Mouse (Mus musculus): ENCODE measurements around the gene Psen1. TPM values are rescaled to one million over a fixed set of nuclear protein-coding genes. Genes with fewer than 3 reads are reported as not detected.

Psen1 gene
- polyA plus RNA-seq, 1 experiment from 2014 or later = 59.9 TPM

DNA sequence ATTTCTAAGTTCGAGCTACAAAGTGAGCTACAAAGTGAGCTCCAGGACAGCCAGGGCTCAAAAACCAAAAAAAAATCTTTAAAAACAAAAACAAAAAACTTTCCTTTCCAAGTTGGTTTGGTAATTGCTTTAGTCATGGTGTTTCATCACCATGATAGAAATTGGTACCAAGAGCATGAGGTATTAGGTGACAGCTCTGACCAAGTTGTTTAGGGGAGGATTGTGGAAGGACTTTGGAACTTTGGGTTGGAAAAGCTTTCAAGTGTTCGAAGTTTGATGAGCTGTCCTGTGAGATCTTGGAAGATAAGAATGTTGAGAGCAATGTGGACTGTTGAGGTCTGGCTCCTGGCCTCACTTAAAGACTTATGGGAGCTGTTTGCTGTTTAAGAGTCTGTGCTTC, 72.2 kb downstream of the Psen1 start:
- ATAC-seq = no peak
- TF ChIP-seq CTCF (IDR thresholded peaks at IDR 0.05) = no peak
- ChIA-PET CTCF (interaction anchor here (1.5 to 2.4 kb wide), 3 partner anchors 9 to 46 kb away, joined by 3 to 9 read pairs (median 4); no protein-coding TSS in a partner anchor), POLR2A (no interaction called here)
- no peak for DNase-seq (ENCODE audit: low read depth, low spot score)
- H3K27me3 ChIP-seq = no peaks in the 10 kb centered on the region
- in situ Hi-C loops (cut with MboI; ENCODE audit: low pct_unique_long_range_greater_than_20kb) = loop anchor here (25.0 kb wide), 1 partner anchor 648 kb away; no protein-coding TSS in a partner anchor

DNA sequence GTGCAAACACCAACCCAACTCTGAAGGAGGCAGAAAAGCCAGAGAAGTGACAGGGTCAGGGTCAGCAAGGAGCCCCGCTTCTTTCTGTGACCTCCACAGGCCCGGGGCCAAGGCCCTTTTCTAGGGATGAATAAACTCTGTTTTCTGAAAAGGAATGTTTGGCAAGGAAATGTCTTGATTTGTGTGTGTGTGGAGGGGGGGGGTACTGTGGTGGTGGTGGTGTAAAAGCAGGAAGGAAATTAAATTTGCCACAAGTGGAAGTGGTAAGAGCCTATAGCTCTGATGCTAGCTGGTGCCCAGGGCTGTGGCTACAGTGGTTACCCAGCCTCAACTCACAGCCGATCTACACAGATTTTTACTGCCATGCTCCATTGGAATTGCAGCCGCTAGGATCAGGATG, 74.8 kb downstream of the Psen1 start:
- TF ChIP-seq CTCF (IDR thresholded peaks at IDR 0.05) = no peak
- CTCF ChIA-PET = no interaction called here
- H3K27me3 ChIP-seq = no peaks in the 10 kb centered on the region
- ATAC-seq (no peak), DNase-seq (ENCODE audit: low read depth, low spot score) (no peak)
- POLR2A ChIA-PET = interaction anchor here (1.0 kb wide), 1 partner anchor 80 kb away, joined by 3 read pairs; no protein-coding TSS in a partner anchor
- in situ Hi-C loops (cut with MboI; ENCODE audit: low pct_unique_long_range_greater_than_20kb) = loop anchor here (25.0 kb wide), 1 partner anchor 650 kb away; no protein-coding TSS in a partner anchor

DNA sequence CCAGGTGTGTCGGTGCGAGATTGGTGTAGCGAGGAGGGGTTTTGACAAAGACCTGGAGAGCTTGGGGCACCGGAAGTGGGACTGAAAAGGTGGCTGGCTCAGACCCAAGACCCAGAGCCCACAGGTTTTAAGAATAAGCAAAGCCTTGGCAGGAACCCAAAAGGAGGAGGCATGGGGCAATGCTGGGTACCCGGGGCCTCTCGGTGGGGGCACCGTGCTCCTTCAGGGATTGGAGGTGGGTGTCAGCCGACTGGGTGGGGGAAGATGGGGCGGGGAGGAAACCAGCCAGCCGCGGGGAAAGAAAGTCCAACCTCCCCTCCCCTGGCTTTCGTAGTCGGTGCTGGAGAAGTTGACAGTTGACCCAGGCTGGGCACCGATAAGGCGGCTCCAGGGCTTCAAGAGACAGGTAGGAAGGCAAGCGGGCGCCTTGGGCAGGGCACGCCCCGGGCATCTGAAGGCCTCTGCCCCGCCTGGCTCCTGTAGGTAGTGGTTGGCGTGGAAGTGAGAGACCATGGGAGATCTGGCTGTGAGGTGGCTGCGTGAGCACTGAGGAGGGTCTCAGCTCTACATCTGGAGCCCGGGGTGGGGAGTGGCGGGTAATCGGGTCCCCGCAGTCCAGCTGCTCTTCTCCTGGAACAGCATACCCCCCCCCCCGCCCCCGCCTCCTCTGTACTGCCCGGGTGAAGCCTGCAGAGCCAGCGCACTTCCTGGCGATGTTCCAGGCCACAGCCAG, 75.5 kb downstream of the Psen1 start, which contains the start of gene Papln:
Gene Papln (plus strand): TSS at position 324 of the 733 bp plus-strand sequence.
- ATAC-seq = no peak
- no peak for TF ChIP-seq CTCF (IDR thresholded peaks at IDR 0.05)
- in situ Hi-C loops (cut with MboI; ENCODE audit: low pct_unique_long_range_greater_than_20kb) = loop anchor here (25.0 kb wide), 1 partner anchor 651 kb away; no protein-coding TSS in a partner anchor
- CTCF ChIA-PET = interaction anchor here (1.3 kb wide), 1 partner anchor 29 kb away, joined by 4 read pairs; no protein-coding TSS in a partner anchor
- no peak for DNase-seq (ENCODE audit: low read depth, low spot score)
- H3K27me3 ChIP-seq = no peaks in the 10 kb centered on the region
- POLR2A ChIA-PET = interaction anchor here (1.0 kb wide), 1 partner anchor 79 kb away, joined by 3 read pairs; no protein-coding TSS in a partner anchor

DNA sequence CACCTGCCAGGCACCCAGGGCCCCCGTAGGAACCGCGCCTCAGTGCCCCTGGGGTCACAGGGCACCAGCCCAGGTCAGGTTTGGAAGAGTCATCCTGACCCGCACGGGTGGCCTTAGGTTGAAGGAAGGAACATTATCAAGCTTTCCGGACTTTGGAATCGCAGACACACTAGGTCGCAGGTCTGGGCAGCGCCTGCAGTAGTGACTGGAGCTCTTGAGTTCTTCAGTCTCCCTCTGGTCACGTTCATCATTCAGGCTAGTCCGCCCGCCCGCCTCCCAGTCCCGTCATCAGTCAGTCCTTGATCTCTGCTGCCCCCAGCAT, 76.1 kb downstream of the Psen1 start:
- in situ Hi-C loops (cut with MboI; ENCODE audit: low pct_unique_long_range_greater_than_20kb) = loop anchor here (25.0 kb wide), 1 partner anchor 652 kb away; no protein-coding TSS in a partner anchor
- CTCF ChIA-PET = interaction anchor here (1.3 kb wide), 1 partner anchor 29 kb away, joined by 4 read pairs; no protein-coding TSS in a partner anchor
- DNase-seq (ENCODE audit: low read depth, low spot score) (no peak), ATAC-seq (no peak)
- POLR2A ChIA-PET = interaction anchor here (0.5 kb wide), 1 partner anchor 148 kb away, joined by 3 read pairs; no protein-coding TSS in a partner anchor
- H3K27me3 ChIP-seq = no peaks in the 10 kb centered on the region
- TF ChIP-seq CTCF (IDR thresholded peaks at IDR 0.05) = no peak

DNA sequence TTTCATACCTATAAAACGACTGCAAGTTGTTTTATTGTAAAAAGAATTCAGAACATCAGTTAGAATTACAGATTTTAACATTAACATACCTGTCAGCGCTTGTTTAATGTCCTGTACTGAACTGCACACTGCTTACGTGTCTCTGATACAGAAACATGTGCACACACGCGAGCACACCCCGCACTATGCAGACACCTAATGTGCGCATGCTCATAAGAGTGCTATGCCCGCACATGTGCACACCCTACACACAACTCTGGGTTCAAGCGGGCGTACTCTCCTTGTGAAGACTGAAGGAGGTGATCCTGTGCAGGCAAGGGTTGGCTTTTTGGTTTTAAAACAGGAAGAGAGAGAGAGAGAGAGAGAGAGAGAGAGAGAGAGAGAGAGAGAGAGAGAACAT, 76.6 kb downstream of the Psen1 start:
- POLR2A ChIA-PET = interaction anchor here (0.5 to 0.7 kb wide), 2 partner anchors 77 to 149 kb away, joined by 3 read pairs; partner anchors contain the start of gene Psen1
- ATAC-seq = no peak
- CTCF ChIA-PET = interaction anchor here (1.3 kb wide), 1 partner anchor 28 kb away, joined by 4 read pairs; no protein-coding TSS in a partner anchor
- no peaks in the 10 kb centered on the region for H3K27me3 ChIP-seq
- no peak for TF ChIP-seq CTCF (IDR thresholded peaks at IDR 0.05)
- in situ Hi-C loops (cut with MboI; ENCODE audit: low pct_unique_long_range_greater_than_20kb) = loop anchor here (25.0 kb wide), 1 partner anchor 652 kb away; no protein-coding TSS in a partner anchor
- no peak for DNase-seq (ENCODE audit: low read depth, low spot score)

DNA sequence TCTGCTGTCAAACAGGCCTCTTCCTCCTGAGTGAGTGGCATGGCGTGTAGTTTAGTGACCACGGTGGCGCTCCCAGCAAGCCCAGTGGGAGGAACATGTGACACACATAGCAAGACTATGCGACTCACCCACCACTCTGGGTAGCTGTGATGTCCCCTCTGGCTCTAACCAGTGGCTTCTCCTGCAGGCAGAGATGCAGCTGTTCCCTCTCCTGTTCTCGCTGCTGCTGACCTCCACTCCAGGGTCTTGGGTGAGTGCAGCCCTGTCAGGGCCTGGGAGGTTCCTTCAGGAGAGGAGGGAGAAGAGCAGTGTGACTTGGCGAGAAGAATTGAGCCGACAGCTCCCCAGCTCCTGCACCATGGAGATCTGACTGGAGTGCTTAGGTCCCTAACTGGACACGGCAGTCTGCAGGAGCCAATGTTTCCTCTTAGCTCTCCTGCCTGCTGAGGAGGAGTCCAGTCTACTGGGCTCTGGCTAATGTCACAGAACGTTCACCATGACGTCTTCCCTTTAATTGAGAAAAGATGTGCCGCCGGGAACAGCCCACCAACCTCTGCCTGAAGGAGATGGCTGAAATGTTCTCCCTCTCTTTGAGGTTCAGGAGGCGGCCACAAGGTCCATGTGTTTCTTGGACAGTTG, 78.1 kb downstream of the Psen1 start:
- no peak for DNase-seq (ENCODE audit: low read depth, low spot score)
- TF ChIP-seq CTCF (IDR thresholded peaks at IDR 0.05) = no peak
- CTCF ChIA-PET = interaction anchor here (1.3 to 1.9 kb wide), 2 partner anchors 8 to 24 kb away, joined by 3 to 4 read pairs; no protein-coding TSS in a partner anchor
- no peak for ATAC-seq
- H3K27me3 ChIP-seq = no peaks in the 10 kb centered on the region
- in situ Hi-C loops (cut with MboI; ENCODE audit: low pct_unique_long_range_greater_than_20kb) = loop anchor here (5.0 to 25.0 kb wide), 2 partner anchors 54 to 654 kb away; no protein-coding TSS in a partner anchor
- POLR2A ChIA-PET = no interaction called here

DNA sequence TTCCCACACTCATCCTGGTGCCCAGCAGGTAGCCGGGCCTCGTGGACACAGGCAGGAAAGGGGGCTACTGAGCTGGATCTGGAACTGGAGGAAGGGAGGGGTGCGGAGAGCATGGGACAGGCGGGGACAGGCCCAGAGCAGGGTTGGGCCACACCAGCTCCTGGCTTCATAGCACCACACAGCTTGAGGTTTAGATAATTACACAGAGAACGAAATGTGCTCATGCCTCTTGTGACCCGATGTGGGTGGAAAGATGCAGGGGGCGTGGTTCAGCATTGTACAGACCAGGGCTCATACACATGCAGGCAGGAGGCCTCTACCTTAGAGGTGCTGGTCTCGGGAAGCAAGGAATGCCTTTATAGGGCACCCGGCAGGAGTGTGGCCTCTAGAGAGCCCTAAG, 79.9 kb downstream of the Psen1 start:
- TF ChIP-seq CTCF (IDR thresholded peaks at IDR 0.05) = no peak
- ChIA-PET POLR2A (no interaction called here), CTCF (interaction anchor here (1.9 kb wide), 1 partner anchor 10 kb away, joined by 4 read pairs; no protein-coding TSS in a partner anchor)
- in situ Hi-C loops (cut with MboI; ENCODE audit: low pct_unique_long_range_greater_than_20kb) = loop anchor here (5.0 to 25.0 kb wide), 2 partner anchors 56 to 656 kb away; no protein-coding TSS in a partner anchor
- DNase-seq (ENCODE audit: low read depth, low spot score) (no peak), ATAC-seq (no peak)
- no peaks in the 10 kb centered on the region for H3K27me3 ChIP-seq

DNA sequence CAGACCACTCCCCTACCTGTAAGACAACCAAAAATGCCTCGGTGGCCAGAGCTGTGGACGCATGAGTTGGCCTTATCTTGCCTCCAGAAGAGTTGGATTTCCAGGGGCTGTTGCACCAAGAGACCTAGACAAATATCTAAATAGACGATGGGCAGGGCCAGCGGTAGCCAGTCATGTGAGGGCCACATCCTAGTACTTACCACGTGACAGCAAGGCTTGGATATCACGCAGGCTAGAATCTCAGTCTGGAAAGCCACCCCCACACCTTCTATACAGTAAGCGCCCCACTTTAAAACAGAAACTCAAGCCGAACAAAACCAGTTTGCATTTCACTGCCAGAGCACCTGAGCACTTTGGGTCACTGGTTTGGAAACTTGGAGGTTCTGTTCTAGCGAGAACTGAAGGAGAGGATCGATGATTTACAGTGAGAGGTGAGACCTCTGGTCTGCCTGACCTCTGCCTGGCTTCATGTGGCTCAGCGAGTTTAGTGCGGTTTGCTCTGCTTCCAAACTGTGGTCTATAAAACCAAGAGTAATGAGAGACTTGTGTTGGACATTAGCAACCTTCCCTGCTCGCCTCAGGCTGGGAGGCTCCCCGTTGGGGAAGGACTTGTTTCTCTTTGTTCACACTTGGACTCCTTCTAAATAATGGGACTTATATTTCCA, 80.4 kb downstream of the Psen1 start:
- DNase-seq (ENCODE audit: low read depth, low spot score) = no peak
- no peaks in the 10 kb centered on the region for H3K27me3 ChIP-seq
- CTCF ChIA-PET = interaction anchor here (1.6 to 2.3 kb wide), 2 partner anchors 9 to 55 kb away, joined by 6 to 9 read pairs; no protein-coding TSS in a partner anchor
- in situ Hi-C loops (cut with MboI; ENCODE audit: low pct_unique_long_range_greater_than_20kb) = loop anchor here (5.0 to 25.0 kb wide), 2 partner anchors 56 to 656 kb away; no protein-coding TSS in a partner anchor
- TF ChIP-seq CTCF (IDR thresholded peaks at IDR 0.05) = no peak
- no peak for ATAC-seq
- POLR2A ChIA-PET = no interaction called here

DNA sequence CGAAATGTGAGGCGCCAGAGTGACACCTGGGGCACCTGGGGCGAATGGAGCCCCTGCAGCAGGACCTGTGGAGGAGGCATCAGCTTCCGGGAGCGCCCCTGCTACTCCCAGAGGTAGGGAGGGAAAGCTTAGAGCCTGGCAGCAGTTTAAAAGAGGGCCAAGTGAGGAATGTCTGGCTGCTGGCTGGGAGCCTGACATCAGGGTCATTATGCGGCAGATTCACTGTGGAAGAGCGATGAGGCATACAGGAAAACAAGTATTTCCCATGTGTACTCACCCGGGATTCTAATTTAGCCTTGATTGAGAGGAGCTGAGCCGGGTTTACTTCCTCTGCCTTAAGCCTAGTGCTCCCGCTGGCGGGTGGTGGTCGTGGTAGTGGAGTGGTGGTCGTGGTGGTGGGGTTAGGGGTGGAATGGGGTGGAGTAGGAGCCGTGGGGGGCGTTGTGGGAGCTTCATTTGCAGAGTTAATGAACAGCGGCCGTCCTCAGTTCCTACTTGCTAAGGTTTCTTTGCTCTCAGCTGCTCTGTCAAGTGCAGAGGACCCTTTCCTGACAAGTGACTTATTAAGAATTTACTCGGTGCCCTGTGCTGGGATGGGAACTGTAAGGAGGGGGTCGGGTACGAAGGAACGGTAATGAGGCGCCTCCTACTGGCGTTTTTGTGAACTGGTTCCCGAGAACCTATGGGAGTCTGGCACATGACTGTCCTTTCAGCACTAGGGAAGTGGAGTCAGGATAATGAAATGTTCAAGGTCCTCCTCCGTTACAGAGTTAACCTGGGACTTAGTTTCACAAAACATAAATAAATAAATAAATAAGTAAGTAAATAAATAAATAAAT, 82.7 kb downstream of the Psen1 start:
- POLR2A ChIA-PET = interaction anchor here (0.6 kb wide), 1 partner anchor 53 kb away, joined by 3 read pairs; no protein-coding TSS in a partner anchor
- H3K27me3 ChIP-seq = no peaks in the 10 kb centered on the region
- DNase-seq (ENCODE audit: low read depth, low spot score) = peak; percentile 68
- no peak for TF ChIP-seq CTCF (IDR thresholded peaks at IDR 0.05)
- CTCF ChIA-PET = interaction anchor here (0.7 to 2.3 kb wide), 5 partner anchors 11 to 221 kb away, joined by 3 to 13 read pairs (median 4); no protein-coding TSS in a partner anchor
- ATAC-seq = peak; percentile 60
- in situ Hi-C loops (cut with MboI; ENCODE audit: low pct_unique_long_range_greater_than_20kb) = loop anchor here (25.0 kb wide), 1 partner anchor 658 kb away; no protein-coding TSS in a partner anchor
